Mouse (Mus musculus) gastrocnemius, postnatal 10 days (tissue): ENCODE results near the gene Myrf. TPM values are rescaled to one million over a fixed set of nuclear protein-coding genes. Genes with fewer than 3 reads are reported as not detected.

Source experiments
- DNase-seq: peaks from one replicate; pipeline ENCODE4 v3.0.0; 2021; ENCODE audit warnings: mixed read lengths
- total RNA-seq, 2 experiments: library from RNA; stranded (reverse); gene quantifications; 2 replicates each; pipeline ENCODE4 v1.2.3; 2021

Myrf gene
- total RNA-seq, 2 experiments from 2014 or later: 0.09 to 0.14 TPM

- no peak for DNase-seq
Observed at GRCm38 (mm10) chr19:10205051-10205450, 35.5 kb downstream of the Myrf start.

- no peak for DNase-seq
Observed at GRCm38 (mm10) chr19:10204616-10205001, 35.9 kb downstream of the Myrf start.

- peak; percentile 89 for DNase-seq
Observed at GRCm38 (mm10) chr19:10203848-10204615, 36.5 kb downstream of the Myrf start, which contains the start of the genes Tmem258 and Fen1. TSS of gene Tmem258 (plus strand) at chr19:10204014. TSS of gene Fen1 (minus strand) at chr19:10204169.

GRCm38 (mm10) chr19:10203146-10203847 lies 37.3 kb downstream of the Myrf start:
- no peak for DNase-seq

GRCm38 (mm10) chr19:10198723-10199122 lies 41.8 kb downstream of the Myrf start:
- peak; percentile 88 for DNase-seq

- DNase-seq: no peak
Observed at GRCm38 (mm10) chr19:10198286-10198685, 42.3 kb downstream of the Myrf start.

- DNase-seq: no peak
Observed at GRCm38 (mm10) chr19:10197130-10197529, 43.4 kb downstream of the Myrf start.

- no peak for DNase-seq
Observed at GRCm38 (mm10) chr19:10195252-10195651, 45.3 kb downstream of the Myrf start.

- no peak for DNase-seq
Observed at GRCm38 (mm10) chr19:10194337-10194736, 46.2 kb downstream of the Myrf start.

- DNase-seq: peak; percentile 41
Observed at GRCm38 (mm10) chr19:10191326-10191725, 49.2 kb downstream of the Myrf start.

- peak; percentile 72 for DNase-seq
Observed at GRCm38 (mm10) chr19:10190796-10191195, 49.8 kb downstream of the Myrf start.

GRCm38 (mm10) chr19:10189940-10190339 lies 50.6 kb downstream of the Myrf start:
- DNase-seq: no peak

GRCm38 (mm10) chr19:10189022-10189421 lies 51.5 kb downstream of the Myrf start:
- no peak for DNase-seq

- peak; percentile 61 for DNase-seq
Observed at GRCm38 (mm10) chr19:10188281-10188811, 52.2 kb downstream of the Myrf start.

GRCm38 (mm10) chr19:10186569-10186968 lies 54.0 kb downstream of the Myrf start:
- DNase-seq: no peak

- DNase-seq: no peak
Observed at GRCm38 (mm10) chr19:10185876-10186275, 54.7 kb downstream of the Myrf start.

- DNase-seq: no peak
Observed at GRCm38 (mm10) chr19:10184096-10184495, 56.5 kb downstream of the Myrf start.

- DNase-seq: peak; percentile 64
Observed at GRCm38 (mm10) chr19:10183299-10183983, 57.1 kb downstream of the Myrf start.

- peak; percentile 89 for DNase-seq
Observed at GRCm38 (mm10) chr19:10182670-10183298, 57.8 kb downstream of the Myrf start, which contains the start of gene Fads1. TSS of gene Fads1 (plus strand) at chr19:10182888.

GRCm38 (mm10) chr19:10182142-10182541 lies 58.4 kb downstream of the Myrf start:
- DNase-seq: no peak

- no peak for DNase-seq
Observed at GRCm38 (mm10) chr19:10181225-10181624, 59.3 kb downstream of the Myrf start.

- no peak for DNase-seq
Observed at GRCm38 (mm10) chr19:10176941-10177372, 63.6 kb downstream of the Myrf start.
